Comparison of ENCODE assay signal across 9 mouse cellular contexts in the genomic region with DNA sequence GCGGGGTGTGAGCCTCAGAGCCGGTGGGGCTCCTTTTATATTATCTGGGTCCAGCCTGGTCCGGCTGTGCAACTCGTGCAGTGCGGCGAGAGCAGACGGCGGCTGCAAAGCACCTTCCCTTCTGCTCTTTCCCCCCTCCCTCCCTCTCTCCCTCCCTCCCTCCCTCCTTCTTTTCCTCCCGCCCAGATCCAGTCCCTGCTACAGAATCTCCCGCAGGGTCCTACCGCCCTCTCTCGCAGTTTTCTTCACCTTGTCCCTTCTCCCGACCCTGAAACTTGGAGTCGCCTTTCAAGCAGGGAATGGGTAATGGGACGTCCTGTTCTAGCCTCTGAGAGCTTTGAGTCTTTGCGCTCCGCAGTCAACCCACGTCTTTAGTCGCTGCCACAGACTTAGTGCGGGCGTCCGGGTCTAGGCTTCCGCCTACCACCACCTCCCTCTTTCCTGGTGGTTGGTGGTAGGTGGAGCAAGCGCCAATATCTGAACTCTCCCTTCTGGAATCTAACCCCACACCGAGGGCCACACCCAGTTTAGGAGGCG. TPM values are rescaled to one million over a fixed set of nuclear protein-coding genes. Genes with fewer than 3 reads are reported as not detected.
DNase-seq lines count a peak whose midpoint lies in the region; ATAC-seq and TF ChIP-seq lines count a peak whose summit lies in the region.
"Had no signal": no experiment of that assay in that cellular context is flagged by ENCODE, and none has a peak within 500 bp of the region (broad histone marks: within the 10 kb centered on the region; RNA-seq: fewer than 3 reads in every experiment).

A gene (minus strand): TSS at position 392 of the 537 bp plus-strand sequence.

- peak within 1 kb of the TSS; percentile 98 for H3K4me2 ChIP-seq in heart, embryonic 12.5 days
- peak within 1 kb of the TSS; percentile 98 for H3K4me2 ChIP-seq in kidney, embryonic 16.5 days (replicated peaks; ENCODE audit: low read depth, low read length)
- H3K4me2 ChIP-seq in neural tube, embryonic 13.5 days: peak within 1 kb of the TSS; percentile 100

- peaks cover 24% of the 10 kb centered on the region for H3K27me3 ChIP-seq in heart, embryonic 10.5 days (ENCODE audit: insufficient read depth, poor library complexity, severe bottlenecking)
- peaks cover 14% of the 10 kb centered on the region for H3K27me3 ChIP-seq in heart, embryonic 12.5 days (replicated peaks)
- peaks cover 53% of the 10 kb centered on the region for H3K27me3 ChIP-seq in kidney, embryonic 16.5 days (ENCODE audit: insufficient read depth, low read length)
- peaks cover 50% of the 10 kb centered on the region for H3K27me3 ChIP-seq in neural tube, embryonic 13.5 days

- no peaks in the 10 kb centered on the region for H3K36me3 ChIP-seq in heart, embryonic 10.5 days
- H3K36me3 ChIP-seq in heart, embryonic 12.5 days: no peaks in the 10 kb centered on the region
- H3K36me3 ChIP-seq in kidney, embryonic 16.5 days (ENCODE audit: insufficient read depth, low read length): no peaks in the 10 kb centered on the region
- H3K36me3 ChIP-seq in neural tube, embryonic 13.5 days: no peaks in the 10 kb centered on the region

- H3K27ac ChIP-seq in heart, embryonic 10.5 days: peak within 1 kb of the TSS; percentile 85
- peak within 1 kb of the TSS; percentile 59 for H3K27ac ChIP-seq in cortical plate, adult 2 months (ENCODE audit: insufficient read depth, low read length)
- H3K27ac ChIP-seq in heart, embryonic 12.5 days (ENCODE audit: poor library complexity, severe bottlenecking): 0 out of 2 replicates have a peak within 1 kb of the TSS, but pooled peaks have one; percentile 7
- no peak within 1 kb of the TSS for H3K27ac ChIP-seq in kidney, embryonic 16.5 days (ENCODE audit: low read length)
- H3K27ac ChIP-seq in neural tube, embryonic 13.5 days (replicated peaks): no peak within 1 kb of the TSS
- H3K27ac ChIP-seq: macrophage had no signal

- peak within 1 kb of the TSS; percentile 77 for H3K4me3 ChIP-seq in heart, embryonic 10.5 days
- H3K4me3 ChIP-seq in cortical plate, adult 2 months (ENCODE audit: insufficient read depth, low read length): peak within 1 kb of the TSS; percentile 57
- peak within 1 kb of the TSS; percentile 73 for H3K4me3 ChIP-seq in heart, embryonic 12.5 days
- peak within 1 kb of the TSS; percentile 70 for H3K4me3 ChIP-seq in kidney, embryonic 16.5 days (ENCODE audit: low read length)
- peak within 1 kb of the TSS; percentile 79 for H3K4me3 ChIP-seq in neural tube, embryonic 13.5 days

- TF ChIP-seq CTCF in cortical plate, adult 2 months (IDR thresholded peaks at IDR 0.05; ENCODE audit: extremely low read depth, insufficient read depth, low read length): no peak

- peaks cover 22% of the 10 kb centered on the region for H3K4me1 ChIP-seq in heart, embryonic 10.5 days
- no peaks in the 10 kb centered on the region for H3K4me1 ChIP-seq in cortical plate, adult 2 months (ENCODE audit: control insufficient read depth, insufficient read depth, low read length)
- peaks cover 3% of the 10 kb centered on the region; the same call in 1 of the 2 replicates for H3K4me1 ChIP-seq in heart, embryonic 12.5 days (replicated peaks)
- H3K4me1 ChIP-seq in kidney, embryonic 16.5 days (ENCODE audit: insufficient read depth, low read length): peaks cover 19% of the 10 kb centered on the region
- peaks cover 31% of the 10 kb centered on the region for H3K4me1 ChIP-seq in neural tube, embryonic 13.5 days (replicated peaks)

- 0% methylated on average over 26 of the region's 26 CpGs for WGBS in heart, embryonic 10.5 days
- under 1% methylated on average over 25 of the region's 26 CpGs for WGBS in heart, embryonic 12.5 days
- WGBS in kidney, embryonic 16.5 days: under 1% methylated on average over 25 of the region's 26 CpGs
- under 1% methylated on average over 26 of the region's 26 CpGs for WGBS in neural tube, embryonic 13.5 days

- peak; percentile 78 for DNase-seq in heart, embryonic 10.5 days (ENCODE audit: low spot score)
- no peak for DNase-seq in heart, adult 8-10 months (ENCODE audit: low spot score)
- DNase-seq in liver: peak; percentile 7

- H3K9ac ChIP-seq in heart, embryonic 12.5 days: peak within 1 kb of the TSS; percentile 79
- peak within 1 kb of the TSS; percentile 68 for H3K9ac ChIP-seq in kidney, embryonic 16.5 days (replicated peaks; ENCODE audit: low read length)
- H3K9ac ChIP-seq in neural tube, embryonic 13.5 days: peak within 1 kb of the TSS; percentile 79

- TF ChIP-seq POLR2A in cortical plate, adult 2 months (IDR thresholded peaks at IDR 0.05; ENCODE audit: extremely low read depth, insufficient read depth, low read length): peak; percentile 13; the same call in 1 of the 2 replicates

- ATAC-seq in heart, embryonic 12.5 days (ENCODE audit: insufficient number of reproducible peaks, low FRiP score): peak; percentile 78
- ATAC-seq in kidney, embryonic 16.5 days (ENCODE audit: low FRiP score, low TSS enrichment): peak; percentile 83
- ATAC-seq in neural tube, embryonic 13.5 days (ENCODE audit: low read depth): peak; percentile 87
- no peak for ATAC-seq in monocyte, adult 5-6 weeks (replicated peaks; ENCODE audit: insufficient number of reproducible peaks, low FRiP score, low TSS enrichment, poor library complexity, severe bottlenecking)

- no peaks in the 10 kb centered on the region for H3K9me3 ChIP-seq in heart, embryonic 10.5 days
- H3K9me3 ChIP-seq in heart, embryonic 12.5 days (replicated peaks): no peaks in the 10 kb centered on the region
- no peaks in the 10 kb centered on the region for H3K9me3 ChIP-seq in kidney, embryonic 16.5 days (ENCODE audit: low read length)
- no peaks in the 10 kb centered on the region for H3K9me3 ChIP-seq in neural tube, embryonic 13.5 days

RNA-seq across cellular contexts. Expression of the gene that starts here (rescaled TPM):
- polyA plus RNA-seq in heart, embryonic 10.5 days (2016; fragmentation: Nextera tagmentation; extraction: Ambion mirVana): 0.58 and 0.74 TPM in 2 replicates
- under 1 TPM; 0.31 to 0.82 (median 0.35) TPM for total RNA-seq in heart, adult 8-10 months (2022)
- 3.8 and 5.9 TPM in 2 replicates for polyA plus RNA-seq in cortical plate, adult 2 months (2012; rRNA removed)
- 1.2 and 1.6 TPM in 2 replicates for polyA plus RNA-seq in heart, embryonic 12.5 days (2016; fragmentation: Nextera tagmentation; extraction: Ambion mirVana)
- polyA plus RNA-seq in kidney, embryonic 16.5 days (2015; fragmentation: Nextera tagmentation; extraction: Ambion mirVana): 0.26 and 0.45 TPM in 2 replicates
- polyA plus RNA-seq in neural tube, embryonic 13.5 days (2015; fragmentation: Nextera tagmentation; extraction: Ambion mirVana): 1.8 and 2.0 TPM in 2 replicates
- total RNA-seq in monocyte, adult 5-6 weeks (2017): 0.29 to 1.2 TPM (median 0.67 TPM) in 3 replicates
- polyA plus RNA-seq: macrophage had no signal

Comparison
In these comparisons a context has a peak if more than half of its experiments do, and no peak if none do; other contexts are left out.
1. Peak in DNase-seq, H3K4me3 ChIP-seq and H3K27ac ChIP-seq in heart, embryonic 10.5 days; RNA of the gene not detected or under 1 TPM.
2. Peak in ATAC-seq, H3K4me3 ChIP-seq, H3K9ac ChIP-seq and H3K4me2 ChIP-seq in kidney, embryonic 16.5 days; RNA of the gene not detected or under 1 TPM.
3. H3K27ac ChIP-seq: peak in cortical plate, adult 2 months (single experiment) and heart, embryonic 12.5 days (single experiment); none in kidney, embryonic 16.5 days (single experiment) and neural tube, embryonic 13.5 days (single experiment).
4. Peak in every context shown above with its lines, with median percentiles within 50 percentile points of each other: H3K4me3 ChIP-seq, H3K4me2 ChIP-seq and H3K9ac ChIP-seq.